Mouse (Mus musculus) neutrophil, adult 59 days (primary cell): Measurements from ENCODE around the gene Ucp2. TPM values are rescaled to one million over a fixed set of nuclear protein-coding genes. Genes with fewer than 3 reads are reported as not detected.

Experiments
- total RNA-seq, 2 experiments: library from RNA; stranded (reverse); gene quantifications; 1 replicate in 1 of 2; 2 replicates in 1 of 2; pipeline ENCODE4 v1.2.4; 2023

The Ucp2 gene
- total RNA-seq = 1,000 to 10,000 TPM; 1,531 to 1,532 TPM

DNA sequence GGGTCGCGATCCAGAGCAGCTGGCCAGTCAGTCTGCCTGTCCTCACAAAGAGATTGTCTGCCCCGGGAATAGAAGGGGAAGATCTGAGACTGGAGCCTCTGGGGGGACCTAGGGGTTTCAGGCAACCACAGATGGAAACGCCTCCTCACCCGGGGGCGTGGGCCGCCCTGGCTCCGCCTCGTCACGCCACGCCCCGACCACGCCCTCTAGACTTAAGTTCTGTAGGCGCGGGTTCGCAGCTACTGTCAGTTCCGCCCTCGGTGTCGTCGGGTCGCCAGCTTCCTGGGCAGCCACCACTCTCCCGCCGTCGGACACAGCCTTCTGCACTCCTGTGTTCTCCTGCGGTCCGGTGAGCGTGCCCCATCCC is at the start of gene Ucp2:
Gene Ucp2, plus strand, starts transcription at position 221 of the 367 bp plus-strand sequence.

DNA sequence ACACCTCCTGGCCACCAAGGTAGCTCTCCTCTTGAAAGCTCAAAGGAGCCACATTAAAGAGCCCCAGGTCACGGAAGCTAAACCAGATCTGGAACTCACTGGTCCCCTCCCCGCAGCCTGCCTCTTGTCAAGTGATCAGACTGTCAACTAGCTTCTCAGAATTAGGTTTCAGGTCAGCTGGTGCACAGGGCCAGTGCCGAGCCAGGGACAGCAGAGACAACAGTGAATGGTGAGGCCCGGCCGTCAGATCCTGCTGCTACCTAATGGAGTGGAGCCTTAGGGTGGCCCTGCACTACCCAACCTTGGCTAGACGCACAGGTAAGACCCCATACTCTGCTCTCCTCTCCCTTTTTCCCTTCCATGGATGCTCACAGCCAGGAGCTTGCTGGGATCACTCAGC is 20.4 kb upstream of the Ucp2 start, which contains the start of gene Ucp3:
Gene Ucp3, plus strand, starts transcription at position 214 of the 400 bp plus-strand sequence.

DNA sequence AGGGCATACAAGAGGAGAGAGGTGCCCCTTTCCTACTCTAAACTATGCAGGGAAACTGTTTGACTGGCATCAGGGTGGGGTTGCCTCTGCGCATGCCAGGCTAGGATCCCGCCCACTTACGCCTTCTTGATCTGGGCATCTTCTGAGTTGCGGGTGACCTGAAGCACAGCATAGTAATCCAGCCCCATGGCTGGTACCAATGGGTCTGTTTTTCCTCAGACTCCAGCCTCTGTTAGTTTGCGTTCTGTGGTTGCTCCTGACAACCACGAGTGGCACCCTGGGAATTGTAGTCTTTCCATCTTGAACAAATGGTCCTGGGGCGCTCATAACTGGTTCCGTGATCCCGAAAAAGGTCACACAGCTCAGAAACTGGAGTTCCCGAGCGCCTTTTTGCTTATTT is 21.4 kb downstream of the Ucp2 start, which contains the start of gene Dnajb13:
Gene Dnajb13, minus strand, starts transcription at position 388 of the 400 bp plus-strand sequence.

GRCm38 (mm10) chr7:100536804-100537518 is 43.8 kb downstream of the Ucp2 start, which contains the start of gene Coa4:
Gene Coa4 (plus strand): TSS chr7:100537071.

Other genes with a start within 250 kb of the Ucp2 start
- not detected for gene P4ha3, start 207.8 kb upstream of the Ucp2 start, total RNA-seq
- 10 to 100 TPM; 26.0 to 27.2 TPM for gene C2cd3, start 121.1 kb upstream of the Ucp2 start, total RNA-seq
- 10 to 100 TPM; 18.2 to 26.6 TPM for gene Ppme1, start 121.0 kb upstream of the Ucp2 start, total RNA-seq
- gene Ucp3, start 20.3 kb upstream of the Ucp2 start, total RNA-seq = under 1 TPM; 0.22 to 0.38 TPM
- not detected for gene Dnajb13, start 21.6 kb downstream of the Ucp2 start, total RNA-seq
- gene Coa4, start 43.7 kb downstream of the Ucp2 start, total RNA-seq = 10 to 100 TPM; 16.2 to 20.1 TPM
- 100 to 1,000 TPM; 141 to 145 TPM for gene Rab6a, start 114.1 kb downstream of the Ucp2 start, total RNA-seq
- 10 to 100 TPM; 30.1 to 31.1 TPM for gene Mrpl48, start 115.0 kb downstream of the Ucp2 start, total RNA-seq
- not detected for gene Plekhb1, start 169.1 kb downstream of the Ucp2 start, total RNA-seq
- gene Fam168a, start 213.3 kb downstream of the Ucp2 start, total RNA-seq = 10 to 100 TPM; 38.8 to 52.5 TPM